Mouse (Mus musculus) intestine, postnatal 0 days (tissue): ENCODE measurements around the gene Mtmr4. TPM values are rescaled to one million over a fixed set of nuclear protein-coding genes. Genes with fewer than 3 reads are reported as not detected.
A peak's percentile ranks its signal among the peaks of the same experiment; 100 is the strongest.

ENCODE experiments used
- ATAC-seq: fragments of 200-750 bp; cut with Nextera tagmentation; 2 replicates; pipeline ENCODE4 v1.8.0; 2017; ENCODE audit warnings: mild to moderate bottlenecking, moderate TSS enrichment, moderate library complexity
- H3K27ac ChIP-seq: fragments of 300-500 bp; sonication (generic); 2 replicates; pipeline ENCODE4 v1.5.1; 2014; ENCODE audit warnings: mild to moderate bottlenecking, low read depth, low read length, moderate library complexity
- H3K27me3 ChIP-seq: fragments of 300-500 bp; sonication (generic); replicated peaks from 2 replicates; pipeline ENCODE4 v1.6.1; 2014; ENCODE audit warnings: low read length, mixed read lengths; ENCODE audit not compliant: control insufficient read depth, insufficient read depth
- H3K36me3 ChIP-seq: fragments of 300-500 bp; sonication (generic); 2 replicates; pipeline ENCODE4 v1.6.1; 2014; ENCODE audit warnings: mild to moderate bottlenecking, moderate library complexity; ENCODE audit not compliant: control insufficient read depth, insufficient read depth
- H3K4me1 ChIP-seq: fragments of 300-500 bp; sonication (generic); replicated peaks from 2 replicates; pipeline ENCODE4 v1.6.1; 2014; ENCODE audit warnings: antibody characterized with exemption, low read length, mixed read lengths; ENCODE audit not compliant: control insufficient read depth, insufficient read depth
- H3K4me2 ChIP-seq: fragments of 300-500 bp; sonication (generic); replicated peaks from 2 replicates; pipeline ENCODE4 v1.6.1; 2014; ENCODE audit warnings: low read depth, mild to moderate bottlenecking, moderate library complexity
- H3K4me3 ChIP-seq: fragments of 300-500 bp; sonication (generic); 2 replicates; pipeline ENCODE4 v1.5.1; 2014; ENCODE audit warnings: low read depth, low read length
- H3K9ac ChIP-seq: fragments of 300-500 bp; sonication (generic); 2 replicates; pipeline ENCODE4 v1.6.1; 2014; ENCODE audit warnings: mild to moderate bottlenecking, low read depth, low read length
- H3K9me3 ChIP-seq: fragments of 300-500 bp; sonication (generic); 2 replicates; pipeline ENCODE4 v1.6.1; 2016; ENCODE audit warnings: mixed run types; ENCODE audit not compliant: control insufficient read depth
- CTCF ChIP-seq: sonication (generic); IDR thresholded peaks from 2 replicates; pipeline ENCODE4 v1.5.1; 2016; ENCODE audit warnings: low read depth, mild to moderate bottlenecking, control low read depth, antibody characterized with exemption, moderate library complexity
- WGBS: fragments of 180-500 bp; shearing (Covaris S2); extraction: QIAGEN DNeasy Blood & Tissue Kit; methylation state at CpG from one replicate; pipeline ENCODE4 v1.1.7; 2014; 5-methylcytosine and 5-hydroxymethylcytosine counted together
- polyA plus RNA-seq: library from polyadenylated mRNA; unstranded; fragments of >200 nt; fragmentation: Nextera tagmentation; extraction: Ambion mirVana; gene quantifications from 2 replicates; pipeline ENCODE4 v1.2.1, GENCODE M21; 2015

The Mtmr4 gene
- polyA plus RNA-seq, 1 experiment from 2014 or later, result 11.1 TPM

GRCm38 (mm10) chr11:87574520-87575180 is 17.3 kb upstream of the Mtmr4 start:
- no peak overlapping the region for H3K4me2 ChIP-seq
- 61% methylated on average over 21 of the region's 21 CpGs for WGBS
- no peak for ATAC-seq
- no peak overlapping the region for H3K27ac ChIP-seq
- no peak overlapping the region for H3K9ac ChIP-seq
- no peaks in the 10 kb centered on the region for H3K27me3 ChIP-seq
- H3K4me1 ChIP-seq, result no peaks in the 10 kb centered on the region; the same call in 1 of the 2 replicates
- no peaks in the 10 kb centered on the region for H3K36me3 ChIP-seq
- no peaks in the 10 kb centered on the region for H3K9me3 ChIP-seq
- H3K4me3 ChIP-seq, result no peak overlapping the region
- no peak for TF ChIP-seq CTCF

- Histone ChIP-seq H3K27me3 (no peaks in the 10 kb centered on the region), H3K9ac (0 out of 2 replicates have a peak overlapping the region, but pooled peaks have one; percentile 46), H3K27ac (no peak overlapping the region; the same call in 1 of the 2 replicates), H3K4me1 (no peaks in the 10 kb centered on the region; the same call in 1 of the 2 replicates), H3K9me3 (no peaks in the 10 kb centered on the region), H3K4me3 (peak overlapping the region; percentile 47), H3K36me3 (no peaks in the 10 kb centered on the region), H3K4me2 (peak overlapping the region; percentile 84)
- WGBS, result 33% methylated on average over 6 of the region's 6 CpGs
- no peak for ATAC-seq
- no peak for TF ChIP-seq CTCF
Observed at GRCm38 (mm10) chr11:87577601-87578248, 14.2 kb upstream of the Mtmr4 start.

GRCm38 (mm10) chr11:87578249-87578962 is 13.6 kb upstream of the Mtmr4 start:
- WGBS, result 1% methylated on average over 40 of the region's 40 CpGs
- peak; percentile 75 for ATAC-seq
- Histone ChIP-seq H3K27me3 (no peaks in the 10 kb centered on the region), H3K9me3 (no peaks in the 10 kb centered on the region), H3K36me3 (no peaks in the 10 kb centered on the region), H3K4me2 (peak overlapping the region; percentile 84), H3K4me3 (peak overlapping the region; percentile 47), H3K27ac (peak overlapping the region; percentile 22; the same call in 1 of the 2 replicates), H3K9ac (peak overlapping the region; percentile 46), H3K4me1 (no peaks in the 10 kb centered on the region; the same call in 1 of the 2 replicates)
- TF ChIP-seq CTCF, result no peak

GRCm38 (mm10) chr11:87578963-87579601 is 12.9 kb upstream of the Mtmr4 start:
- no peaks in the 10 kb centered on the region for H3K27me3 ChIP-seq
- no peaks in the 10 kb centered on the region for H3K9me3 ChIP-seq
- 24% methylated on average over 10 of the region's 10 CpGs for WGBS
- ATAC-seq, result no peak
- H3K9ac ChIP-seq, result peak overlapping the region; percentile 46; the same call in 1 of the 2 replicates
- TF ChIP-seq CTCF, result no peak
- H3K4me3 ChIP-seq, result peak overlapping the region; percentile 47
- H3K4me2 ChIP-seq, result peak overlapping the region; percentile 84
- no peaks in the 10 kb centered on the region; the same call in 1 of the 2 replicates for H3K4me1 ChIP-seq
- no peak overlapping the region for H3K27ac ChIP-seq
- no peaks in the 10 kb centered on the region for H3K36me3 ChIP-seq

- Histone ChIP-seq H3K36me3 (no peaks in the 10 kb centered on the region), H3K27me3 (no peaks in the 10 kb centered on the region), H3K4me3 (no peak overlapping the region), H3K27ac (no peak overlapping the region), H3K9ac (no peak overlapping the region), H3K4me2 (peak overlapping the region; percentile 84), H3K4me1 (no peaks in the 10 kb centered on the region; the same call in 1 of the 2 replicates), H3K9me3 (no peaks in the 10 kb centered on the region)
- no peak for TF ChIP-seq CTCF
- 64% methylated on average over 1 of the region's 1 CpGs for WGBS
- no peak for ATAC-seq
Observed at GRCm38 (mm10) chr11:87579713-87580112, 12.2 kb upstream of the Mtmr4 start.
